ENCODE assay signal across 17 mouse cellular contexts in genomic region chr8:46598114-46598513, GRCm38 (mm10).
"Had no signal": no experiment of that assay in that cellular context is flagged by ENCODE, and none has a peak within 500 bp of the region (broad histone marks: within the 10 kb centered on the region; RNA-seq: fewer than 3 reads in every experiment).

No protein-coding gene starts in this region.

- H3K4me2 ChIP-seq: lung, embryonic 15.5 days; midbrain, embryonic 11.5 days; midbrain, embryonic 13.5 days; midbrain, embryonic 15.5 days; neural tube, embryonic 12.5 days; stomach, embryonic 15.5 days had no signal

- ATAC-seq: liver, postnatal 0 days; lung, postnatal 0 days; midbrain, embryonic 13.5 days; midbrain, embryonic 15.5 days had no signal

- DNase-seq: liver, postnatal 0 days; lung, adult 2 months; lung, postnatal 14 days; lung, postnatal 36 days; right cerebral cortex, postnatal 14 days; thymus, adult 2 months; thymus, postnatal 25 days; thymus, postnatal 4 days had no signal

- H3K4me1 ChIP-seq: midbrain, embryonic 13.5 days; midbrain, embryonic 15.5 days; neural tube, embryonic 12.5 days; stomach, embryonic 15.5 days had no signal

- H3K36me3 ChIP-seq: midbrain, embryonic 13.5 days; midbrain, embryonic 15.5 days; neural tube, embryonic 12.5 days had no signal

- H3K27ac ChIP-seq: lung, embryonic 15.5 days; macrophage; midbrain, embryonic 13.5 days; midbrain, embryonic 15.5 days; neural tube, embryonic 12.5 days; stomach, embryonic 15.5 days; stomach, postnatal 0 days had no signal

- H3K27me3 ChIP-seq: lung, embryonic 15.5 days; midbrain, embryonic 13.5 days; midbrain, embryonic 15.5 days; neural tube, embryonic 12.5 days; stomach, embryonic 15.5 days had no signal

- H3K9ac ChIP-seq: liver, postnatal 0 days; lung, embryonic 15.5 days; midbrain, embryonic 13.5 days; midbrain, embryonic 15.5 days; neural tube, embryonic 12.5 days; stomach, embryonic 15.5 days had no signal

- H3K9me3 ChIP-seq: lung, embryonic 15.5 days; midbrain, embryonic 13.5 days; midbrain, embryonic 15.5 days; neural tube, embryonic 12.5 days; stomach, embryonic 15.5 days had no signal

- H3K4me3 ChIP-seq: lung, embryonic 15.5 days; midbrain, embryonic 13.5 days; midbrain, embryonic 15.5 days; neural tube, embryonic 12.5 days; stomach, embryonic 15.5 days had no signal
